Mouse (Mus musculus): Measurements from ENCODE around the gene Sp8.

DNA sequence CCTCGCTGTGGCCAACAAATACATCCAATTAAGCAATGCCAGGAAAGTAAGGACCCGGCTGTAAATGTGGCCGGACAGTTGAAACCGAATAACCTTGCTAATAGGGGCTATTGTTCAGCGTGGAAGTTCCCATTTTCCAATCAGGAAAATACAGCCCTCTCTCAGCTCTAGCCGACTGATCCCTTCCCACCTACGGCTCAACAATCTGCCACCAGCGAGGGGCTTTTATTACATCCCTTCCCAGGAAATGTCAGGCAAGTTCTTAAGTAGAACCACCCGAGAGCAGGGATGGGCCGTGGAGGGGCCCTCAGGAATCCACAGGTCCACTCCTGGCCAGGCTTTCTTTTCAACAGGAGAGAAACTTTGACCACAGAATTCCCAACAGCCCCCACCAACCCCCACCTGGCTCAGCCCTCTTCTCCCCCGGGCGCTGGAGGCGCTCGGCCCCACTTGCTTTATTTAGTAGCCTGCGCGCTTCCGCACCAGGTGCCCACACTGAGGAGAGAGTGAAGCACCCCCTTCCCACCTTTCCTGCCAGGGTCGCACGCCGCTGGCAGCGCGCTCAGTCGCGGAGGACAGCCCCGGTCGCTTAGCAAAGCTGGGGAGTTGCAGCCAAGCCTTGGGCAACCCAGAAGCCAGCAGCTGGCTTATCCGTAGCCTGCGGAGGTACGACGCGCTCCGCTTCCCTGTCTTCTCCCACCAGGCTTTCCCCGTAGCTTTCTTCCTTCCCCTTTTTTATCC, 3.3 kb upstream of the Sp8 start:
- TF ChIP-seq CTCF (conservative IDR thresholded peaks at IDR 0.05; ENCODE audit: low read length) = no peak
- TF ChIP-seq NANOG (IDR thresholded peaks at IDR 0.05; ENCODE audit: borderline replicate concordance, low read length) = no peak
- TF ChIP-seq POU5F1 (IDR thresholded peaks at IDR 0.05; ENCODE audit: borderline replicate concordance, low read length) = no peak
